Mouse (Mus musculus): ENCODE data around the gene Zfp78. TPM values are rescaled to one million over a fixed set of nuclear protein-coding genes. Genes with fewer than 3 reads are reported as not detected.
A peak's percentile ranks its signal among the peaks of the same experiment; 100 is the strongest.

Zfp78 gene
- polyA plus RNA-seq (2015; fragmentation: Nextera tagmentation; extraction: Ambion mirVana): 1.1 TPM in 2 replicates

DNA sequence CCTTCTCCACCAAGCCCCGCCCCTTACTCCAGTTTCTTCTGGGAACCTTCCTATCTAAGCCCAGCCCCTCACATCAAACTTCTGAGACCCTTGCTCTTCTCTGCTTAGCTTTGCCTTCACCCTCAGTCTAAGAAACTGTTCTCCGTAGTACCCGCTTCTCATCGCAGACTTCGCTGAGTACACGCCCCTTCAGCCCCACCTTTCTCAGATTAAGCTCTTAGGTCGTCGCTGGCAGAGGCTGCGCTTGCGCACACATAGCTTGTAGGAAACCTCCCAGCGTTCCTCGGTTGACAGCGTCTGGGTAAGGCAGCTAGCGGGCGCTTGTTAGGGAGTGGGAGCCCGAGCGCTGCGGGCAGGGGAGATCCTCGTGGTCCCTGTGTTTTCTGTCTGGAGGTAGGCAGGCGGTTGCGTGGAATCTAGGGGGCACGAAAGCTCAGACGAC is at the start of gene Zfp78:
Gene Zfp78 (plus strand): TSS at position 234 of the 442 bp plus-strand sequence.
- under 1% methylated on average over 23 of the region's 23 CpGs for WGBS
- peak; percentile 71 for ATAC-seq (ENCODE audit: extremely low read depth, insufficient number of reproducible peaks, low FRiP score, low TSS enrichment)

DNA sequence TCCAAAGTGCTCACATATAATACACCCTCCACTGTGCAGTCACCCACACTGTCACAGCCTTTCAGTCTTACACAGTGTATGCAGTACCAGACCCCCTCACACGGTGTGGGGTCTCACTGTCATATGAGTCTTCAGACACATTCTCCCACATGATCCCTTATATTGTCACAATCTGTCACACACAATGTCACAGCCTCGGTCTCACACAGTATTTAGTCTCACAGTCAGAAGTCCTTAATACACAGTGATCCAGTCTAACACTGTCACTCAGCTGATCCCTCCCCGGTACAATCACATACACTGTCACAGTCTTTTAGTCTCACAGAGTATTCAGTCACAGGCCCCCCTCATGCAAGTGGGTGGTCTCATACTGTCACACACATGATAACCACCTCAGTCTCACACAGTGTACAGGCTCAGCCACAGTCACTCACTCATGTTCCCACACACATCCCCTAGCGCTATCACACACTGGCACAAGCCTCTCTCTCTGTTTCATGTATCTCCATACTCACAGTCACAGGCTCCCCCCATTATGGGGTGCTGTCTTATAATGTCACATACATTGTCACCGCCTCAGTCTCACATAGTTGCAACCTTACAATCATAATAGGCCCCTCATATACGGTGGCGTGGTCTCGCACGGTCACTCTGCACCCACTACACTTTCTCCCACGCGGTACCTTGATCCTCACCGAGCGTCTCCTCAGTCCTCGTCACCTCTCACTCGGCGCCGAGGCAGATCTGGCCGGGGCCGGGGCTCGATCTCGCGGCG is 32.4 kb upstream of the Zfp78 start:
- H3K9ac ChIP-seq: peak overlapping the region; percentile 93
- H3K4me3 ChIP-seq: peak overlapping the region; percentile 72
- 15% methylated on average over 23 of the region's 23 CpGs for WGBS
- ATAC-seq (ENCODE audit: extremely low read depth, insufficient number of reproducible peaks, low FRiP score, low TSS enrichment): peak; percentile 55; the same call in 1 of the 2 replicates
- no peaks in the 10 kb centered on the region for H3K9me3 ChIP-seq
- no peaks in the 10 kb centered on the region for H3K27me3 ChIP-seq (replicated peaks)
- peaks cover 19% of the 10 kb centered on the region for H3K36me3 ChIP-seq
- H3K27ac ChIP-seq (replicated peaks): peak overlapping the region; percentile 75
- H3K4me2 ChIP-seq: peak overlapping the region; percentile 84
- peaks cover 14% of the 10 kb centered on the region for H3K4me1 ChIP-seq

More for the DNA sequence above, at the start of gene Zfp78:
- Histone ChIP-seq H3K4me2 (peak within 1 kb of the TSS; percentile 91), H3K36me3 (no peaks in the 10 kb centered on the region), H3K4me1 (peaks cover 16% of the 10 kb centered on the region), H3K27ac (replicated peaks) (peak within 1 kb of the TSS; percentile 89), H3K4me3 (peak within 1 kb of the TSS; percentile 70), H3K9ac (peak within 1 kb of the TSS; percentile 90), H3K27me3 (replicated peaks) (no peaks in the 10 kb centered on the region), H3K9me3 (no peaks in the 10 kb centered on the region)

DNA sequence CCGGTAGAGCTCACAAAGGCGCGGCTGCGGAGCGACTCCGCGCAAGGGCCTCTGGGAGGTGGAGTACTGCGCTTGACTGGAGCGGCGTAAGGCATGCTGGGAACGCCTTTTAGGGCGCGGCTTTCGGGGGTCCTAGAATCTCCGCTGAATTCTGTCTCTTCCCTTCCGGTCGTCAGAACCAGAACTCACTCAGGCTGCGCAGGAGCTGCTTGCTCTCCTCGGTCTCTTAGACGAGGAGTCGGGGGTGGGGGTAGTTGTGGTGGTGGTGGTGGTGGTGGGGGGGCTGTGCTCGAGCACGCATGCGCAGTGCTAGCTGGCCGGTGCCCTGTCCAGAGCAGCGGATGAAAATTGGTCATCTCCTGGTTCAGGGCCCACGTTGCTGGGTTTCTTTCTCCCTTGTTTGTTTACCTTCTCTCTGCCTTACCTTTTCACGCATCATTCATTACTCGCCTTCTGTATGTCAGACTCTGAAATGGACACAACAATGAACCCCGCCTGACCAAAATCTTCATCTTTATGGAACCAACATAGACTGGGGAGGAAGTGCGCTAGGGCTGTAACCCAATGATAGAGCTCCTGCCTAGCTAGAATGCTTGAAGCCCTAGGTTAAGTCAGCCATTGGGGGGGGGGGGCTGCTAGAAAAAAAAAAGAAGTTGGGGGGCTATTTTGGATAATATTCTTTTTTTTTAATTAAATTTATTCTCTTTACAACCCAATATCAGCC is 31.7 kb upstream of the Zfp78 start, which contains the start of gene Zfp583:
Gene Zfp583 (minus strand): TSS at position 53 of the 724 bp plus-strand sequence.
- H3K27me3 ChIP-seq (replicated peaks): no peaks in the 10 kb centered on the region
- peak within 1 kb of the TSS; percentile 72 for H3K4me3 ChIP-seq
- H3K9ac ChIP-seq: peak within 1 kb of the TSS; percentile 93
- H3K9me3 ChIP-seq: no peaks in the 10 kb centered on the region
- peak; percentile 84 for ATAC-seq (ENCODE audit: extremely low read depth, insufficient number of reproducible peaks, low FRiP score, low TSS enrichment)
- WGBS: 5% methylated on average over 31 of the region's 31 CpGs
- H3K36me3 ChIP-seq: peaks cover 17% of the 10 kb centered on the region
- peak within 1 kb of the TSS; percentile 84 for H3K4me2 ChIP-seq
- peak within 1 kb of the TSS; percentile 75 for H3K27ac ChIP-seq (replicated peaks)
- peaks cover 14% of the 10 kb centered on the region for H3K4me1 ChIP-seq

DNA sequence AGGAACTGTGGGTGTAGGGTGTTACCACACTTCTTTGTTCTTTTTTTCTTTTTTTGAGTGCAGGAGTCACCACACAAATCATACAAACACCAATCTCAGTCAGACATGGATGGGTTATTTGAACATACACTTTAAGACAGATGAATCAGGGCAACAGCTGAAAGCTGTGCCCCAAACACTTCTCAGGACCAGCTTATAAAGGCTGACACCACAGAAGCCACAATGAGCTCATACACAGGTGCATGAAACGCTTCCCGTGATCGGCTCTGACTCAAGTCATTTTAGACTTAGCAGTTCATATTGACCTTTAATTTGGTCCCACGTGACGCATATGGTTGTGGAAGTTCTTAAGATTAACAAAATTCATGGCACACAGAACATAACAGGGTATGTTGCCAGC is 23.2 kb upstream of the Zfp78 start:
- ATAC-seq (ENCODE audit: extremely low read depth, insufficient number of reproducible peaks, low FRiP score, low TSS enrichment): no peak
- Histone ChIP-seq H3K9ac (no peak overlapping the region), H3K4me2 (no peak overlapping the region), H3K36me3 (no peaks in the 10 kb centered on the region), H3K9me3 (no peaks in the 10 kb centered on the region; the same call in 1 of the 2 replicates), H3K27me3 (replicated peaks) (no peaks in the 10 kb centered on the region), H3K27ac (replicated peaks) (no peak overlapping the region), H3K4me1 (0 out of 2 replicates have a peak, but pooled peaks cover 5% of the 10 kb centered on the region), H3K4me3 (no peak overlapping the region)
- 71% methylated on average over 5 of the region's 5 CpGs for WGBS

DNA sequence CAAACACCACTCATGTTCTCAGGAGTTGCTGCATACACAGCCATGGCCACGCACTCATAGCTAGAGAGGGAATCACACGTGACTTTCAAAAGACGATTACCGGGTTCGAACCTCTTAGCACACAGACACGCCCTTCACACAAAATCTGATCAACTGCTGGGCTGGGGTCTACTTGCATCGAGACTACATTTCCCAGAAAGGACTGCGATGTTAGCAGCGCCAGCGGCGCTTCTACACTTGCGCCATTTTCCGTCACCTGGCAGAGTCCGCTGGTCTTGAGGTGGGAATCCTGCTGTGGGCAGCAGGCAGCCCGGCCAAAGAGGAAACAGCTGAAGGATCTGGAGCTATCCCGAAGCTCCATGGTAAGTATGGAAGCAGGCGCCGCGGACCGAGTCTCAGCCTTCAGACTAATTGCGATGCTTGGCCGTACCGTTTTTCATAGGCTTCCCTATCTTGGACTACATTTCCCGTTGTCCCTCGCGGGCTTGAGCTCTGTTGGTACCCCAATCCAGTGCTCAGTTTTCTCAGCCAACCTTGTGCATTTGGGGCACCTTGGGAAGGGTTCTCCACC is 19.5 kb upstream of the Zfp78 start, which contains the start of gene Gm3854:
Gene Gm3854 (plus strand): TSS at position 259 of the 571 bp plus-strand sequence.
- no peaks in the 10 kb centered on the region for H3K9me3 ChIP-seq
- H3K4me1 ChIP-seq: 0 out of 2 replicates have a peak, but pooled peaks cover 5% of the 10 kb centered on the region
- H3K4me3 ChIP-seq: peak within 1 kb of the TSS; percentile 81
- no peak; the same call in 1 of the 2 replicates for ATAC-seq (ENCODE audit: extremely low read depth, insufficient number of reproducible peaks, low FRiP score, low TSS enrichment)
- H3K4me2 ChIP-seq: peak within 1 kb of the TSS; percentile 70
- H3K27ac ChIP-seq (replicated peaks): peak within 1 kb of the TSS; percentile 71
- H3K9ac ChIP-seq: peak within 1 kb of the TSS; percentile 82
- H3K36me3 ChIP-seq: no peaks in the 10 kb centered on the region
- WGBS: under 1% methylated on average over 26 of the region's 26 CpGs
- H3K27me3 ChIP-seq (replicated peaks): no peaks in the 10 kb centered on the region

DNA sequence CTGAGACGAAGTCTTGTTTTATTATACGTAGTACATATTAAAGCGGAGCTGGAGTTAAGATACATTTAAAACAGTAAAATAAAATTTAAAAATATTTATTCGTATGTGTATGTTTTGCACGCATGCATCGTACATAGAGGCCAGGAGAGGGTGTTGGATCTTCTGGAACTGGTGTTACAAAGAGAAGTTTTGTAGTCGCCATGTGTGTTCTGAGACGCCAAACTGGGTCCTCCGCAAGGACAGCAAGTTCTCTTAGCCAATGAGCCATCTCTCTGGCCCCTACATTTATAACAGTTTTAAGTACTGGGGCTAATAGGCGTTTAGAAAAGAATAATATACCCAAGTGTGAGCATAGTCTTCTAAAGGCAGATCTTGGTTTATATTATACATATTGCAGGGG is 19.0 kb upstream of the Zfp78 start:
- Histone ChIP-seq H3K9me3 (no peaks in the 10 kb centered on the region), H3K9ac (peak overlapping the region; percentile 82), H3K4me2 (peak overlapping the region; percentile 70), H3K4me1 (0 out of 2 replicates have a peak, but pooled peaks cover 5% of the 10 kb centered on the region), H3K27ac (replicated peaks) (no peak overlapping the region), H3K36me3 (no peaks in the 10 kb centered on the region), H3K27me3 (replicated peaks) (no peaks in the 10 kb centered on the region), H3K4me3 (peak overlapping the region; percentile 81)
- WGBS: 32% methylated on average over 10 of the region's 10 CpGs
- ATAC-seq (ENCODE audit: extremely low read depth, insufficient number of reproducible peaks, low FRiP score, low TSS enrichment): no peak

DNA sequence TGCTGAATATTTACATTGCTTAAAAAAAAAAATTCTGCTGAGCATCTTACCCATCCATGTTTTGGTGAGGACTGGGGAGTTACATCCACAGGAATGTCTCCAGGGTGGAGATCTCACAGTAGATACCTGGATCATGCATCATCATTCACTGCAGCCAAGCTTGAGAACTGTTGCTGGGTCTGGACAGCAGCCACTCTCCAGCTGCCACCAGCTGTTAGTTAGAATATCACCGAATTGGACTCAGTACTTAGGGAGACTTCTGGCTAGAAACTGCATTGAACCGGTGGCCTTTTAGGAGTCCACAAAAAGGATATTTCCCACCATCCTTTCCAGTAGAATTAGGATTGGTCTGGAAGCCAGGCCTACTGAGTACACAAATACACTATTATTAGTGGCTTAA is 5.0 kb upstream of the Zfp78 start:
- H3K27me3 ChIP-seq (replicated peaks): no peaks in the 10 kb centered on the region
- WGBS: 56% methylated on average over 2 of the region's 2 CpGs

DNA sequence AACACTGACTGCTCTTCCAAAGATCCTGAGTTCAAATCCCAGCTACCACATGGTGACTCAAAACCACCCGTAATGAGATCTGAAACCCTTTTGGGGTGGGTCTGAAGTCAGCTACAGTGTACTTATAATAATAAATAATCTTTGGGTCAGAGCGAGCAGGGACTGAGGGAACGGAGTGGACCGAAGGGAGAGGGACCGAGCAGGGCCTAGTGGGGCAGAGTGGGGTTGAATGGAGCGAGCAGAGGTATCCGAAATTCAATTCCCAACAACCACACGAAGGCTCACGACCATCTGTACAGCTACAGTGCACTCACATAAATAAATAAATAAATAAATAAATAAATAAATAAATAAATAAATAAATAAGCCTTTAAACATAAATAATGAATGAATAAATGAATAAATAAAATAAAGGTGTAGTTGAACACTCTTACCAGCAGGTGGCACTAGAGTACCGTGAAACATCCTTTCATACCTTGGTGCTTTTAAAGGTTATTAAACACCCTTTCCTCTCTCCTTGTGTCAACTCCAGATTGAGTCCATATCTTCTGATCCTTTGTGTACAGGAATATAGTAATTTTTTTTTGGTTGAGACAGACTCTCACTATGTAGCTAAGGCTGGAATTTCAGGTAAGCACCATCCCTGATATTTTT is 4.0 kb upstream of the Zfp78 start:
- Histone ChIP-seq H3K9ac (no peak overlapping the region), H3K9me3 (no peaks in the 10 kb centered on the region), H3K4me1 (peaks cover 10% of the 10 kb centered on the region), H3K4me2 (no peak overlapping the region), H3K4me3 (no peak overlapping the region), H3K27me3 (replicated peaks) (no peaks in the 10 kb centered on the region), H3K36me3 (peaks cover 8% of the 10 kb centered on the region), H3K27ac (replicated peaks) (no peak overlapping the region)
- no peak for ATAC-seq (ENCODE audit: extremely low read depth, insufficient number of reproducible peaks, low FRiP score, low TSS enrichment)
- WGBS: 46% methylated on average over 10 of the region's 10 CpGs

More for the DNA sequence above, 5.0 kb upstream of the Zfp78 start:
- no peak overlapping the region for H3K4me3 ChIP-seq
- no peak overlapping the region for H3K27ac ChIP-seq (replicated peaks)
- ATAC-seq (ENCODE audit: extremely low read depth, insufficient number of reproducible peaks, low FRiP score, low TSS enrichment): no peak
- H3K4me1 ChIP-seq: peaks cover 4% of the 10 kb centered on the region
- no peak overlapping the region for H3K9ac ChIP-seq
- H3K4me2 ChIP-seq: no peak overlapping the region
- H3K9me3 ChIP-seq: no peaks in the 10 kb centered on the region
- peaks cover 17% of the 10 kb centered on the region for H3K36me3 ChIP-seq

DNA sequence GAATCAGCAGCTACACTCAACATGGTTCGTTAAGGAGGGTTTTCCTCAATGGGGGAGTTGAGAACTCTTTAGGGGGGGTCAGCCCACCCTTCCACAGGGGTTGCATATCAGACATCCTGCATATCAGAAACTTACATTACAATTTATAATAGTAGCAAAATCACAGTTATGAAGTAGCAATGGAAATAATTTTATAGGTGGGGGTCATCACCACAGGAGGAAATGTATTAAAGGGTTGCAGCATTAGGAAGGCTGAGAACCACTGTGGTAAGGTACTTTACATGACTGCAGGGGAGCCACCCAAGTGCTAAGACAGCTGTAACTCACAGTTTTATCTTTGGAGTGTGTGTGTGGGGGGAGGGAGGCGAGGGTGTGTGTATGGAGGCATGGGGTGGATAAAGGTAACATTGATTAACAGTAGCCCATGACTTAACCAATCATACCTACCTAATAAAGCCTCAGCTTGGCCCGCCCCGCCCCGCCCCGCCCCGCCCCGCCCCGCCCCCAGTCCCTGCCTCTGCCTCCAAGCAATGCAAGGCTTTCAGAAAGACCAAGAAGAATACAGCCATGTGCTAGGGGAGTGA is 2.5 kb upstream of the Zfp78 start:
- ATAC-seq (ENCODE audit: extremely low read depth, insufficient number of reproducible peaks, low FRiP score, low TSS enrichment): no peak
- WGBS: 13% methylated on average over 8 of the region's 9 CpGs
- no peaks in the 10 kb centered on the region for H3K9me3 ChIP-seq

DNA sequence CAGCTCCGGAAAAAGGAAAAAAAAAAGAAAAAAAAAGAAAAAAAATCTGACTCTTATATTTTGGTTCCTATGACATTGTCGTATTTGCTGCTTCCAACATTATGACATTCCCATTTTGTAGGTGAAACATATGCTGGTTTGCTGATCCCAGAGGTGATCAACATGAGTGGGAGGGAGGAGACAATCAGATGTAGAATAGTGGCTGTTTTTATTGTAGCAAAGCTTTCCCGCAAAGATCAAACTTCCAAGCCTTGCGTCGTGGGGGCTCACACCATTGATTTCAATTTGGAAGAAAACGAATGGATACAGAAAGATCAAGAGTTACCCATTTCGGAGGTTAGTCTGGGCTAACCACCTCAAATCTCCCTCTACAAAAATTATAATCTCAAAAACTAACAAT is 1.3 kb upstream of the Zfp78 start:
- Histone ChIP-seq H3K27ac (replicated peaks) (peak overlapping the region; percentile 89), H3K4me3 (peak overlapping the region; percentile 70), H3K4me2 (peak overlapping the region; percentile 91), H3K36me3 (no peaks in the 10 kb centered on the region), H3K9ac (peak overlapping the region; percentile 77), H3K9me3 (no peaks in the 10 kb centered on the region), H3K4me1 (peaks cover 16% of the 10 kb centered on the region), H3K27me3 (replicated peaks) (no peaks in the 10 kb centered on the region)
- ATAC-seq (ENCODE audit: extremely low read depth, insufficient number of reproducible peaks, low FRiP score, low TSS enrichment): no peak
- WGBS: 24% methylated on average over 7 of the region's 7 CpGs

More for the DNA sequence above, 2.5 kb upstream of the Zfp78 start:
- H3K9ac ChIP-seq: no peak overlapping the region
- H3K27me3 ChIP-seq (replicated peaks): no peaks in the 10 kb centered on the region
- H3K27ac ChIP-seq (replicated peaks): no peak overlapping the region
- H3K4me3 ChIP-seq: no peak overlapping the region
- H3K36me3 ChIP-seq: no peaks in the 10 kb centered on the region
- peaks cover 16% of the 10 kb centered on the region for H3K4me1 ChIP-seq
- no peak overlapping the region for H3K4me2 ChIP-seq

All from heart, embryonic 13.5 days (tissue).